Mouse (Mus musculus) megakaryocyte, embryonic 14.5 days (primary cell): ENCODE results near the gene Tmem107. TPM values are rescaled to one million over a fixed set of nuclear protein-coding genes. Genes with fewer than 3 reads are reported as not detected.

Experiments
- H3K27me3 ChIP-seq: replicated peaks from 2 replicates; pipeline ENCODE3; 2012; ENCODE audit warnings: inconsistent platforms
- H3K36me3 ChIP-seq: replicated peaks from 2 replicates; pipeline ENCODE3; 2012; ENCODE audit warnings: low read length, inconsistent platforms, mixed read lengths
- H3K4me1 ChIP-seq: 2 replicates; pipeline ENCODE4 v1.6.1; 2012; ENCODE audit warnings: inconsistent platforms
- H3K4me3 ChIP-seq: replicated peaks from 2 replicates; pipeline ENCODE3; 2012; ENCODE audit warnings: moderate library complexity, mild to moderate bottlenecking, inconsistent platforms
- H3K9me3 ChIP-seq: 2 replicates; pipeline ENCODE4 v1.6.1; 2012; ENCODE audit warnings: inconsistent platforms
- FLI1 ChIP-seq: IDR thresholded peaks from 2 replicates; pipeline ENCODE4 v1.6.1; 2012; ENCODE audit warnings: low read length, inconsistent platforms, mixed read lengths
- GATA1 ChIP-seq: IDR thresholded peaks from 3 replicates; pipeline ENCODE4 v1.6.1; 2012; ENCODE audit warnings: mixed read lengths, low read length, inconsistent platforms, borderline replicate concordance
- polyA plus RNA-seq: library from polyadenylated mRNA; stranded (reverse); fragments of >175 nt; gene quantifications from 2 replicates; pipeline ENCODE4 v1.2.3, GENCODE M21; 2012; ENCODE audit warnings: low replicate concordance; ENCODE audit not compliant: insufficient read depth

Gene Tmem107
- 40.2 and 62.0 TPM in 2 replicates for polyA plus RNA-seq

DNA sequence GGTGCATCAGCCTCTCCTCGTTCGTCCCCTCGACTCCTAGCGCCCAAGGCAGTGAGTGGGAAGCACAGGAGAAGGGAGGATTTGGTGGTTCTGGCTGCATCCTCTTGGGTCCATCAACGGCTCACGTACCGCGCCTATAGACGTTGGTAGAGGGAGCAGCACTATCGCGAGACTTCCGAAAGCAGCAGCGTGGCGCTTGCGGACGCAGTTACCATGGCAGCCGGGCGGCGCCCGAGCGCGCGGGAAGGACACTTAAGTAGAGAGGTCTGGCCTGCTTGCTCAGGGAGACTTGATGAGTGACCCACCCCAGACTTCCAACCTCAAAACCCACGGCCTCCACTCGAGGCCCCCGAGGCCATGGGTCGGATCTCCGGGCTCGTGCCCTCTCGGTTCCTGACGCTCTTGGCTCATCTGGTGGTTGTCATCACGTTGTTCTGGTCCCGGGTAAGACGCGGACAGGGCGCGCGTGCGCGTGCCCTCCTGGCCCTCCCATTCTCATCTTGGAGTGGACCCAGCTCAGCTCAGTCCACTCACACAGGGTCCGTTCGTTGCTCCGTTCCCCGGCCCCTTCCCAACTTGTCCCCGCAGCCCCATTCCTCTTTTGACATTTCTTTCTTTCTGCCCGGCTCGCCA is at the start of gene Tmem107:
Gene Tmem107, plus strand, starts transcription at position 217 of the 633 bp plus-strand sequence.
- TF ChIP-seq FLI1 (no peak), GATA1 (no peak)
- H3K36me3 ChIP-seq = no peaks in the 10 kb centered on the region
- no peaks in the 10 kb centered on the region for H3K9me3 ChIP-seq
- peak within 1 kb of the TSS; percentile 98 for H3K4me3 ChIP-seq
- peaks cover 75% of the 10 kb centered on the region for H3K4me1 ChIP-seq
- no peaks in the 10 kb centered on the region for H3K27me3 ChIP-seq

DNA sequence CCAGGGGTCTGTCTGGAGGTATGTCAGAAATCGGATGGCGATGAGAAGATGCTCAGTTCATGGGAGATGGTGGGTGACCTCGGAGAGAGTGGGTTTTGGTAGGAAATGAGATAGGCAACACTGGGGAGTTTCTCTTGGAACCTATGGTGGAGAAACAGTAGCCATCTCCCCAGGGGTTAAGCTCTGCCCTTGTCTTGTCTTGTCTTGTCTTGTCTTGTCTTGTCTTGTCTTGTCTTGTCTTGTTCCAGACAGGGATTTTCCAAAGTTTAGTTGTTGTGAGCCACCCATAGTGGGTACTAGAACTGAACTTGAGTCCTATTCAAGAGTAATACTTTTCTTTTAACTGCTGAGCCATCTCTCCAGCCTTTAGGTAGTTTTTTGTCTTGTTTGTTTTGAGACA is 44.0 kb upstream of the Tmem107 start:
- H3K27me3 ChIP-seq = no peaks in the 10 kb centered on the region
- no peak overlapping the region for H3K4me3 ChIP-seq
- peaks cover 100% of the 10 kb centered on the region for H3K36me3 ChIP-seq
- no peaks in the 10 kb centered on the region for H3K9me3 ChIP-seq
- H3K4me1 ChIP-seq = peaks cover 8% of the 10 kb centered on the region; the same call in 1 of the 2 replicates
- no peak for TF ChIP-seq GATA1

GRCm38 (mm10) chr11:69028805-69029204 is 41.8 kb upstream of the Tmem107 start:
- H3K9me3 ChIP-seq = no peaks in the 10 kb centered on the region
- no peak overlapping the region for H3K4me3 ChIP-seq
- H3K27me3 ChIP-seq = no peaks in the 10 kb centered on the region
- peaks cover 98% of the 10 kb centered on the region for H3K36me3 ChIP-seq
- peaks cover 11% of the 10 kb centered on the region; the same call in 1 of the 2 replicates for H3K4me1 ChIP-seq
- TF ChIP-seq GATA1 = no peak
- no peak for TF ChIP-seq FLI1

- peaks cover 25% of the 10 kb centered on the region for H3K4me1 ChIP-seq
- no peaks in the 10 kb centered on the region for H3K9me3 ChIP-seq
- TF ChIP-seq FLI1 = no peak
- TF ChIP-seq GATA1 = no peak
- peaks cover 78% of the 10 kb centered on the region for H3K36me3 ChIP-seq
- H3K4me3 ChIP-seq = no peak overlapping the region
- no peaks in the 10 kb centered on the region for H3K27me3 ChIP-seq
These were observed 37.1 kb upstream of the Tmem107 start for GRCm38 (mm10) chr11:69033552-69033951.

- Histone ChIP-seq H3K4me3 (no peak overlapping the region), H3K27me3 (no peaks in the 10 kb centered on the region), H3K9me3 (no peaks in the 10 kb centered on the region), H3K4me1 (peaks cover 35% of the 10 kb centered on the region), H3K36me3 (peaks cover 67% of the 10 kb centered on the region)
- TF ChIP-seq GATA1 = no peak
- no peak for TF ChIP-seq FLI1
These were observed 36.0 kb upstream of the Tmem107 start for GRCm38 (mm10) chr11:69034585-69034984.

DNA sequence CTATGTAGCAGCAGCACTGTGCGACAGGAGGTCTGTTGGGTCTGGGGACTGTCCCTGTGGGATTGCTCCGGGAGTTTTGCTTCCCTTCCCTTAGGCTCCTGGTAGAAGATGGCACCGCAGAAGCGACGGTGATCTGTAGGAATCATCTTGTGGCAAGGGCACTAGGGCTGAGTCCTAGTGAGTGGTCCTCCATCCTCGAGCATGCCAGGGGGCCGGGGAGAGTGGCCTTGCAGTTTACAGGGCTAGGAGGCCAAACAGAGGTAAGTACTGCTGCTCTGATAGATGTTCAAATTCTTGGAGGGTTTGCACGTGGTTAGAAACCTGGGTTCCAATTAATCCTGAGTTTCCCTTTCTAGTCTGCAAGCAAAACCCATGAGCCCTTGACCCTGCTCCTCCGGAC is 35.2 kb upstream of the Tmem107 start:
- no peak for TF ChIP-seq FLI1
- no peak for TF ChIP-seq GATA1
- Histone ChIP-seq H3K36me3 (peaks cover 59% of the 10 kb centered on the region), H3K9me3 (no peaks in the 10 kb centered on the region), H3K27me3 (no peaks in the 10 kb centered on the region), H3K4me1 (peaks cover 43% of the 10 kb centered on the region), H3K4me3 (peak overlapping the region; percentile 93)

DNA sequence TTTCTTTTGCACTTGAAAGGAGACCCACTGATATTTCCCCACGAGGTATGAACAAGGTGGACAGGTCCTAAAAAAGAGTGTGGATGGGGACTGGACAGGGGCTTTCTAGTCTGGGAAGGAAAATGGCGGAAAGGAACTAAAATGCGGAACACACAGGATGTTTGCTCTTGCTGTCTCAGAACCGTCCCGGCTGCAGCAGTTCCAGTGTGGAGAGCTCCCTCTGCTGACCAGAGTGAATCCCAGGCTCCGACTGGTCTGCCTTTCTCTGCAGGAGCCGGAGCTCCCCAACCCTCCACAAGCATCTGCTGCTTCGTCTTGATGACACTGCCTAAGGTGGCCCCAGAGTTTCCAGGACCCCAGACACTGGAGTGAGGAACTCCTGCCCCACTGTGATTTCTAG is 34.8 kb upstream of the Tmem107 start:
- H3K4me1 ChIP-seq = peaks cover 46% of the 10 kb centered on the region
- no peaks in the 10 kb centered on the region for H3K9me3 ChIP-seq
- peak overlapping the region; percentile 93 for H3K4me3 ChIP-seq
- H3K36me3 ChIP-seq = peaks cover 55% of the 10 kb centered on the region
- TF ChIP-seq GATA1 = no peak
- no peak for TF ChIP-seq FLI1
- H3K27me3 ChIP-seq = no peaks in the 10 kb centered on the region

DNA sequence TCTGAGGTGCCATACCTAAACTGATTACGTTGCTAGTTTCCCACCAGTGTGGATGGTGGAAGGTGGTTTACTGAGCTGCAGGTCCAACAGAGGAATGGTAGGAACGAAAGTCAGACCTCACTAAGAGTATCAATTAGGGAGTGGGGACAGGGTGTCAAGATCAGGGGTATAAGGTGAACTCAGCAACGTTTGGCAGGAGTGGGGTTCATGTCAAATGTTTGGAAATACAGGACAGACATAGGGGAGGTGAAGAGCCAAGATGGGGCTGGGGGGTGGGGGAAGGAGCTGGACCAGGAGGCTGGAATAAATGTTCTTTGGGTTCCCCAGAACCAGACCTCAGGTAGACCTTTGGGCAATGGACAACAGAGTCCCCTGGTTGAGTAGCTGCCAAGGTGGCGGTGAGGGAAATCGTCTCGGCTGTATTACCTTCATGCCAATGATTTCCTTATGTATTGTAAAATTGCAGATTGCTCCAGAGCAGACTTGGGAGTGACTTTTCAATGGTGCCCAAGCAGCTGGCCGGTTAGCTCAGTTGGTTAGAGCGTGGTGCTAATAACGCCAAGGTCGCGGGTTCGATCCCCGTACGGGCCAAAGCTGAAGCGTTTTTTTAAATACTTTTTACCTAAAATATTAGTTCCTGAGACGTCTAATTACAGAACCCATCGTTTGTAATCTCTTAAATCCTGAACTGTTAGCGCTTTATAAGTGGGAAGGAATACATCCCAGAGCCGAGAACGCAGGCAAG is 33.9 kb upstream of the Tmem107 start:
- H3K4me3 ChIP-seq = peak overlapping the region; percentile 93
- H3K9me3 ChIP-seq = no peaks in the 10 kb centered on the region
- no peaks in the 10 kb centered on the region for H3K27me3 ChIP-seq
- TF ChIP-seq FLI1 (no peak), GATA1 (no peak)
- peaks cover 46% of the 10 kb centered on the region for H3K4me1 ChIP-seq
- peaks cover 46% of the 10 kb centered on the region for H3K36me3 ChIP-seq

DNA sequence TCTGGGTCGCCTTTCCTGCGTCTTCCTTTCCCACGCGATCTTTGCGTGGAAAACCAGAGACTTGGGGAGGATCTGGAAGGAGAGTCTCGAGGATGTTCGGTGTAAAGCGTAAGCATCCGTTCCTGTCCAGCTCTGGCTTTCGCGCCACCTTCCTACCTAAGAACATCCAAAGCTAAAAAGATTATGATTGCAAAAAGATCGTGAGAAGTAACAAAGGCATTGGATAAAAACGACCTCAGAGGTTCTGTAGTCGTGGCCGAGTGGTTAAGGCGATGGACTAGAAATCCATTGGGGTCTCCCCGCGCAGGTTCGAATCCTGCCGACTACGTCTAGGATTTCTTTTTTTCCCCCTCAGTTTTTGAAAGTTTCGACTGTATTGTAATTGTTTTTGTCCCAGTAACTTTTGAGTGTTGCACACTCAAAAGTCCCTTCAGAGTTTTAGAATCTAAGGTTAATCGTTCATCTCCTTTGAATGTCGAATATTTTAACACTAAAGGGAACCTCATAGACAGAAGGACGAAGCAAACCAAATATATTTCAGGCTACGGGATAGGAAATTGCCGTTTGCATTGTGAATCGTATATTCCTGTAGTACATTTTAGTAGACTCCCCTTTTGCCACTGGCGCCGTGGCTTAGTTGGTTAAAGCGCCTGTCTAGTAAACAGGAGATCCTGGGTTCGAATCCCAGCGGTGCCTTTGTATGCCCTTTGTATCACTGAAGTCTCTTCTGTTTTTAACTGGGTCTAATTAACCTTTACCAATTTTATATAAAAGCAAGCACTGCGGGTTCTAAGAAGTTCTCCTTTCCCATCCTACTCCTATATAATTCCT is 33.2 kb upstream of the Tmem107 start:
- TF ChIP-seq GATA1 (no peak), FLI1 (no peak)
- Histone ChIP-seq H3K27me3 (no peaks in the 10 kb centered on the region), H3K4me3 (peak overlapping the region; percentile 93), H3K9me3 (no peaks in the 10 kb centered on the region), H3K36me3 (peaks cover 40% of the 10 kb centered on the region), H3K4me1 (peaks cover 46% of the 10 kb centered on the region)
